Mouse (Mus musculus): ENCODE results near the gene Sept3. TPM values are rescaled to one million over a fixed set of nuclear protein-coding genes. Genes with fewer than 3 reads are reported as not detected.
A peak's percentile ranks its signal among the peaks of the same experiment; 100 is the strongest.

The Sept3 gene
- polyA plus RNA-seq, 1 experiment = 374 TPM

DNA sequence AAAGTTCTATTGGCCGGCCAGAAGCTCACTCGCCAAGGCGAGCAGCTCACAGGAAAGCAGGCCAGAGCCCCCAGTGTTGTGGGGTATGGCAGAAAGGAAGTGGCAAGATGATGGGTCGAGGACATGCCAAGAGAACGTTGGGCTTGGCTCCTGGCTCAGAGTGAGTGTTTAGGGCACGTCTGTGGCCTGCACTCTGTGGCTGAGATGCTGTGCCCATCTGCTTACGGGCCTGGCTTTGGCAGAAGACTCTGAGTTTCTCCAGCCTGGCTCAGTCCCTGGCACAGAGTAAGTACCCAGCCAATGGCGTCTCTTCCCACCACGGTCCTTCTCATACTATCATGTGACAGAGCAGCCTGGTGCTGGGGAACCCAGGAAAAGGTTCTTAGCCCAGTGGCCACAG lies 5.9 kb upstream of the Sept3 start:
- DNase-seq (ENCODE audit: extremely low spot score in 1 of 2, low spot score in 1 of 2) = no peak

DNA sequence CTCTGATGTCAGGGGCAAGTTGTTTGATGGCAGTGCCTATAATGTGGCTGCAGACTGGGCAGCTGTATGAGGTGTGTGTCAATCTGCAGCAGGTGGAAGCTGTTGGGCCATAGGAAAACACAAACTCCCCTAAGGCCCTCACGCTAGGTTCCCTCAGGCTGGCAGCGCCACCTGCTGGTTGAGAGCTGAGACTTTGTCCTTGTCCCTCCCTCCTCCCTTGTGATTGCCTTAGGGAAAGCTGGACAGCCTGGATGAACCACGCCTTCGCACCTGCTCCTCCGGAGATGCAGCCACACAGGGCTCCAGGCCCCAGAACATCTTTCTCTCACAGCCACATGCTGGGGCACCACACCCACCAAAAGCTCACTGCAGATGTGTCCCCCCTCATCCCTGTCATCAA lies 3.5 kb upstream of the Sept3 start:
- DNase-seq (ENCODE audit: extremely low spot score in 1 of 2, low spot score in 1 of 2) = peak in 1 of 2 experiments; percentile 82

DNA sequence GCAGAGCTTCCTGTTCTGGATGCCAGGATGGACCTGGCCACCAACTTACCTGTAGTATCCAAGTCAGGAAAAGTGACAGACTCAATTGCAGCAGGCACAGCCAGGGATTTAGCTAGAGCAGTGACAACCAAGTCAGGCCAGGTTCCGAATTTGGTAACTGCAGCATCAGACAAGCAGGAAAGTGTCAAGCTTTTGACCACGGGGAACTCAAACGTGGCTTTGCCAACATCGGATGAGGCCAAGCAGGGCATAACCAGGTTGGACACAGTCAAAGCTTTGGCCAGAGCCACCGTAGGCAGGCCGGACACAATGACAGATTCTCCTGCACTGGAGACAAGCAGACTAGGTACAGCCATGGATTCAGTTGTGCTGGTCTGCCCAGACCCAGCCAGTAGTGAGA lies 2.4 kb upstream of the Sept3 start:
- no peak for DNase-seq (ENCODE audit: extremely low spot score in 1 of 2, low spot score in 1 of 2)

DNA sequence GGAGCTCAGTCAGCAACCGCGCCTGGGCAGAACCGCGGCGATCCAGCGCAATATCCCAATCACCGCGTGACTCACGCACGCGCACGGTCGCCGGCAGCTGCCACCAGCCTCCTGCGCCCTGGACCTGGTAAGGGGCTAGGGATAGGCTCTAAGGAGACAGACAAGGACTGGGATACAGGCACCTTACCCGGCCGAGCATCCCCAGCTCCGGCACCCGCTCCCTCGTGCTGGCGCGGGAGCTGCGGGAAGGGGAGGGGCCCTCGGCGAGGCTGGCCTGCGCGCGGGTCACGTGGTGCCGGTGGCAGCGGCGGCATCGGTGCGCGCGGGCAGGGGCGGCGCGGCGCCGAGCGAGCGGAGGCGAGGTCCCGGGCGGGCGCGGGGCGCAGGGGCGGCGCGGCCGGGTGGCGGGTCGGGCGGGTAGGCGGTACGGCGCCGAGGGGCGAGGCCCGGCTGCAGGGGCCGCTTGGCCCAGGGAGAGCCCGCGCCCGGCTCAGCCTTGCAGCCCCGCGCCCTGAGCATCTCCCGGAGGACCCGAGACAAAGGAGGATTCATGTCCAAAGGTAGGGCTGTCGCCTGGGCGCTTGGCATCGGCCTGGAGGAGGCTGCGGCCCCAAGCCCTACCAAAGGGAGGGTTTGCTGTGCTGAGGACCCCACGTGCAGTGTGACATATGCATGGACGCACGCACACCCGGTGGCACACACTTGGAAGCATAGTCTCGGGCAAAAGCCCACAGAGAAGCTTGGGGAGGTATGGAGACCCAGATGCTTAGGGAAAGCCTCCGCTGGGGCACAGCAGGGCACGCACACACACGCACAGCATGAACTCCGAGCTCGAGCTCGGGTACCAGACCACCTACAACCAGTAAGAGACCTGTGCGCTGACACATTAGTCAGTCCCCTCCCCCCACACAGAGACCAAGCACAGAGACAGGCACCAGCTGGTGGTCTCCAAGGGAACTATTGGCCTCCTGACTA lies 521 bp downstream of the Sept3 start:
- DNase-seq (ENCODE audit: extremely low spot score in 1 of 2, low spot score in 1 of 2) = peak in 1 of 2 experiments; percentile 80

DNA sequence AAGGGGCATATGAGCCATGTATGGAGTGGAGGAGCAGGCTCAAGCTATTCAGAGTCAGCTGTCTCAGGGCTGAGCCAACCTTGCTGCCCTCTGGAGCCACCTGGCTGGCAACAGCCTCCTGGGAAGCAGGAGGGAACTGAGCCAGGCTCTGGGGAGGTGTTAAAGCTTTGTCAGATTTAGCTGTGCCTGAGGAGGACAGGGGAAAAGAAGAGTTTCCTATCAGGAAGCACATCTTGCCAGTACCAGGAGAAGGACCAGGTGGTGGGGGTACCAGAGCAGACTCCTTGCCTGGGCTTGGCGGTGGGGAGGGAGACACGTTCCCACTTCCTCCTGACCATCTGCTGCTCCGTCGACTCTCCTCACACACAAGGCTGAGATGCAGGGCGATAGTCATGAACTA lies 2.9 kb downstream of the Sept3 start:
- peak; percentile 46 to 71 for DNase-seq (ENCODE audit: extremely low spot score in 1 of 2, low spot score in 1 of 2)

DNA sequence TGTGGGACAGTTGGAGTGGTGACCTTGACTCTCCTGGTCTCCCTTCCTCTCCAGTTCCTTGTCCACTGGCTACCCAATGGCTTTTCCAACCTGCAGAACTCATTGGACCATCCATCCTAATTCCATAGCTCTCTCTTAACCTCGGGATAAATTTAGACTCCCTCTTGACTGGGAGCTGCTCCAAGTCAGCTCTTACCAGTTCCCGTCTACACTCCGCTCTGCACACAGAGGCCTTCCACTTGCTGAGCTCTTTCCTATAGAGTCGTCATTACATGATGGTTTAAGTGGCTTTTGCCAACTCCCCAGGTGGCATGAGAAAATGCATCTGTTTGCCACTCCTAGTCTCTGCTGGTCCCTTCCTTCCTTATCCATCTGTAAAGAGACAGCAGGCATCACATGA lies 5.9 kb downstream of the Sept3 start:
- no peak for DNase-seq (ENCODE audit: extremely low spot score in 1 of 2, low spot score in 1 of 2)

DNA sequence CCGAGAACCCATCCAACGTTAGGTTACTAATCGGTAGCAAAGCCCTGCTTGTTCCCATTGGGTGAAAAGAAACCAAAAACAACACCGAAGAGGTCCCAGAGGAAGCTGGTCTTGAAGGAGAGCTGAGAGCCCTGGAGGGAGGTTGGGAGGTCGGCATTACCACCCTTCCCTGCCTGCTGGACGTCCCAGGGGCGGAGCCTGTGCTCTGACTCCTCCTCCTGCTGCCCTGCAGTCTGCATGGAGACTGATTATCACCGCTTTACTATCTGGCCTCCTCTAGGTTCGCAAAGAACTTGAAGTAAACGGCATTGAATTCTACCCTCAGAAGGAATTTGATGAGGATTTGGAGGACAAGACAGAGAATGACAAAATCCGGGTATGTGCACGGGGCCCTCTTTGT lies 11.5 kb downstream of the Sept3 start:
- no peak for DNase-seq (ENCODE audit: extremely low spot score in 1 of 2, low spot score in 1 of 2)

DNA sequence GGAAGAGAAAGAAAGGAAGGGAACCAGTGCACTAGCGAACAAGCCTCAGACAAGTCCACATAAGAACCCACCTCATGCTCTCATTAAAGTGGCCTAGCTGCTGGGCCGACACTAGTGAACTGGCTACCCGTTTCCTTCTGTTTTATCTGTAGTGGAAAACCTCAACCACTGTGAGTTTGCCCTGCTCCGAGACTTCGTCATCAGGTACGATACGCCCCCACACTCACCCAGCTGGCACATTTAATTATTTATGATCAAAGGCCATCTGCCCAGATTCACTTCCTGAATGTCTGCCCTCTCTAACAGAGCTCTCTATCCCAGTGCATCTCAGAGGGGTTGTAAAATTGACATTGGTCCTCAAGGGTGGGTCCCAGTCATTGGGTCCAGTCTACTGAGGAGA lies 15.6 kb downstream of the Sept3 start:
- DNase-seq (ENCODE audit: extremely low spot score in 1 of 2, low spot score in 1 of 2) = no peak

DNA sequence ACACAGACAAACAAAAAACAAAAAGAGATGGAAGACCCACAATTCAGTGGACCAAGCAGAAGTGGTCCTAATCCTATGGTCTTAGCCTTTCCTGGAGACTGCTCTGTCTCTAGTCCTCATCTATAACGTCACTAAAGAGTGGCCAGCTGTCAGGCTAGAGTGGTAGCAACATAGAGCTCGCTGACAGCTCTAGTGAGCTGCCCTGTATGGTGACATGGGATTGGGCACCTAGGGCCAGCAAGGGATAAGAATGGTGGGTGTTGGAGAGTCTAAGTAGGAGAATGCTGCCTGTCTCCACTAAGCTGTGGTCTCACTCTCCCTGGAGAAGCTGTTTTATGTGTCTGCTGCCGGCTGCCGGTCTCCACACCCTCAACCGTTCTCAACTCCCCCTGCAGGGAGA lies 18.2 kb downstream of the Sept3 start:
- DNase-seq (ENCODE audit: extremely low spot score in 1 of 2, low spot score in 1 of 2) = no peak

DNA sequence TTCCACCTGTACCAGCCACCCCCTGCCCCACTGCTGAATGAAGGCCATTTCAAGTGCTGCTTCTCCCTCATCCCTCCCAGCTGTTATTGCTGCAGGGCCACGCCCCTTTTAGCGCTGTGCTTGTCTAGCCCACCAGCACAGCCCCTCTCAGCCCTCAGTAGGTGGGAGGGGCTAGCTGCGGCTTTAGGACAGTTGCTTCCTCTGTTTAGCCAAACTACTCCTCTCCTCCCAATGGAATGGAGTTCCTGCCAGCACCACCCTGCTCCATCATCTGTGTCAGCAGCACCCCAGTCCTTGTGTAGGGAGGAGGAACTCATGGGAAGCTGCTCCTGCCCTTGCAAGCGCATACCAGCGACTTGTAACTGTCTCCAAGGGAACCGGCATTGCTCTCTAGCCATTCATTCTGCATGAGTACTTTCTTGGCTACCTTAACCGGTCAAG lies 18.6 kb downstream of the Sept3 start:
- DNase-seq (ENCODE audit: extremely low spot score in 1 of 2, low spot score in 1 of 2) = no peak

DNA sequence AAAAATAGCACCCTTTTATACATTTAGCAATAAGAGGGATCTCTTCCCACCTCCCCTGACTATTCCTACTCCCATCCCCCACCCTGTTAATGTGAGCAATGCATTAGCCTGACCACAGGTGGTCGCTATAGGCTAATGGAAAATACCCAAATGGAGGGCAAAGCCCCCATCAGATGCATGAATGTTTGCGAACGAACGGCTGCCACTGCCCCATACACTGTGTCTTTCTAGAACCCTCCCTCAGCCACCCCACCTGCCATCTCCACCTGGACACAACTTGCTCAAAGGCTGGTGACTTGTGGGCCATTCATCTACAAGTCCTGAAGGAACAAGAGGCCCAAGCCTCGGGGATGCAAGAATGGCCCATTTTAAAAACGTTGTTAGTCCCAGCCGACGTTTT lies 19.4 kb downstream of the Sept3 start:
- no peak for DNase-seq (ENCODE audit: extremely low spot score in 1 of 2, low spot score in 1 of 2)

DNA sequence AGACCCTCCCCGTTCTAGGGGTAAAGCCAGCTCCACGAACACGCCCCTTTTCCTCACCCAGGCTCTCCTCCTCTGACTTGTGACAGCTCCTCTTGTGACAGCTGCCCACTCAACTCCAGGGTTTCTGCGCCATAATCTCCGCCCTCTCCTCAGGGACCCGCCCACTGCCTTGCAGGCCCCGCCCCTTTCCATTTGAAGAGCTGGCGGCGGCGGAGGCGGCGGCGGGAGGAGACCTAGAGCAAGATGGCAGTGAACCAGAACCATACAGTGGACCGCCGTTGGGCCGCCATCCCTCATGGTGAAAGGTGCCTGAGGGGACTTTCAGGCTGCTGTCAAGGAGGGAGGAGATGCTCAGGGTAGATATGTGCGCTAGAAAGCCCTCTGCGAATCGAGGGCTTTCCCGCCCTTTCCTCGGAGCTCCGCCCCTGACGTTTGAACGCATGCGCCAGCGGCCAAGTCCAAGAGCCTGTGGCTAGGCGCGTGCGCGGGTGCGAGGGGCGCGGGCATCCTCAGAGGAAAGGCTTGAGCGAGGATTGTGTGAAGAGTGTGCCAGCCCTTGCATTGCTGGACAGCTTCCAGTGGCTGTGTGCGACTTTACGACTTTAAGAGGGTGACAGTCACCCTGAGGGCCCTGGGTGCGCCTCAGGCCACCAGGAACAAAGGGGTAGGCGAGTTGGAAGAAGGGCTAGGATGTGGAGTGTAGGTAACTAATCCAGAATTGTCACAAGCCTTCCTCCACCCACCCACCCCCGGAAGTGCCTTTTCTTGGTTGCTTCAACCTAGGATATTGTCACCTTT lies 24.3 kb downstream of the Sept3 start, which contains the start of gene Wbp2nl:
TSS of gene Wbp2nl (plus strand) at position 191 of the 798 bp plus-strand sequence.
- DNase-seq (ENCODE audit: extremely low spot score in 1 of 2, low spot score in 1 of 2) = no peak

DNA sequence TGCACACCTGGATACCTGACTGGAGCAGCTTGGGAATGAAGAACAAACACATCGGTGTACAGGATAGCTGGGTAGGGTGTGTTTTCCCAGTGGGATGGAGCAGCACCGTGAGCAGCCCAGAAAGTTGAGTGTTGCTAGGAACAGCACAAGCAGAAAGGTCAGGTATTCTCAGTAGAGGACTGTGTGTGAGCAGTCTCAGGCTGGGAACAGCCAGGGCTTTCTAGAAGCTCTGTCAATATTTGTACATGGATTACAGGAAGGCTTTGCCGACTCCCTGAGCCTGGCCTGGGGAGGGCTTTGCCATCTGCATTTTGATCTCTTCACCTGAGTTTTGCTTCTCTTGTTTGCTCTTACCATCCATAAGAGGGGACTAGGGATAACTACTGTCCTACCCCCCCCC lies 32.4 kb downstream of the Sept3 start:
- DNase-seq (ENCODE audit: extremely low spot score in 1 of 2, low spot score in 1 of 2) = no peak

DNA sequence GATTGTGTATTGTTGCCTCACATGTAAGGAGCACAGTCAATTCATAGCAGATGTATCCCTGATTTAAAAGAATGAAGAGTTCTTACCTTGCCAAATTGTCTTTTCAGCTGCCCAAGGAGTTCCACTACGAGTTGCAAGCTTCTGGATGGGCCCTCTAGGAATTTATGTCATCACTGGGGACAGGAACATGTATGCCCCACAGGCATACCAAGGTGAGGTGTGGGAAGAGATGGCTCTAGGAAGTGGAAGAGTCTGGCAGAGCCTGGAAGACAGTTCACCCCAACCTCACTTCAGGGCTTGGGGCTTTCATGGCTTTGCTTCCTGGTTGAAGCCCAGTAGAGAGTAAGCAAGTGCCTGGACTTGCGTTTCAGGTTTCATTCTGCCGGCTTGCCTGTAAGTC lies 33.7 kb downstream of the Sept3 start:
- no peak for DNase-seq (ENCODE audit: extremely low spot score in 1 of 2, low spot score in 1 of 2)

DNA sequence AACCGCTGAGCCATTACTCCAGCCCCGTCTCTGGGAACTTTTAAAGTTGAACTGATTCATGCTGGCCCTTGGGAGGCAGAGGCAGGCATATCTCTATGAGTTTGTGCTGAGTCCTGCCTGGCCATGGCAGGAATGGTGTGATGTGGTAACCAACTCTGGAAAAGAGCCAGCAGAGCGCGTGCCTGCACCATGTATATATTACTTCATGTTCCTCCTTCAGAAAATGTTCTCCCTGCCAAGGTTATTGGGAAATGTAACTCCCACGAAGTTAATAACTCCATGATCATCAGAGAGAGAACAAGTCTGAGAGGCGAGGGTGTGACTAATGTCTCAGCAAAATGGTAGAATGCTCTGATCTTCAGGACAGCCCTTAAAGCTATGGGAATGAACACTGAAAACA lies 43.1 kb downstream of the Sept3 start:
- DNase-seq (ENCODE audit: extremely low spot score in 1 of 2, low spot score in 1 of 2) = no peak

DNA sequence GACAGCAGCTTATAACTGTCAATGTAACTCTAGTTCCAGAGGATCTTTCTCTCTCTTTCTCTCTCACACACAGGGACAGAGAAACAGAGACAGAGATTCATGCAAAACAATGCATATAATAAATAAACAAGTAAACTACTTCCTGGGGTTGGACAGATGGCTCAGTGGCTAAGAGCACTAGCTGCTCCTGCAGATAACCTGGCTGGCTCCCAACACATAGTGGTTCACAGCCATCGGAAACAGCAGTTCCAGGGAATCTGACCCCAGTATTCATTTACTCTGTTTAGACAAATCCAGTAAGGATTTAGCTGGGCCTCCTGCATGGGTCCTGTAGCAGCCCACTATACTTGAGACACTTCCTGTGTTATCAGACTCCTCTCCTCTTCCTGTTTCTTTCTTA lies 44.9 kb downstream of the Sept3 start:
- no peak for DNase-seq (ENCODE audit: extremely low spot score in 1 of 2, low spot score in 1 of 2)

DNA sequence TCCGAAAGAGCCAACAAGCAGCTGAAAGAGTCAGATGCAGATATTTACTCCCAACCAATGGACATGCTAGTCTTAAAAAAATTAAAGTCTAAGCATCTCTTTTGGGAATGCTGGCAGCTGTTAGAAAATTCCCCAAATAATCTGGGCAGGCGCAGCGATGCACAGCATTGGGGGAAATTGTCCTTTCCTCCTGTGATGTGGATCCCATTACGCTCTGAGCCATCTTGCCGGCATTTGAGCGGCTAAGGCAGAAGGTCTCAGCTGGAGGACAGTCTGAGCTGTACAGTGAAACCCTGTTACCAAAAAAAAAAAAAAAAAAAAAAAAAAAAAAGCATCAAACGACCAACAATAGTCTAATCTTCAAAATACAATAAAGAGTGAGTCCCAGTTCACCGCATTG lies 47.5 kb downstream of the Sept3 start:
- no peak for DNase-seq (ENCODE audit: extremely low spot score in 1 of 2, low spot score in 1 of 2)

DNA sequence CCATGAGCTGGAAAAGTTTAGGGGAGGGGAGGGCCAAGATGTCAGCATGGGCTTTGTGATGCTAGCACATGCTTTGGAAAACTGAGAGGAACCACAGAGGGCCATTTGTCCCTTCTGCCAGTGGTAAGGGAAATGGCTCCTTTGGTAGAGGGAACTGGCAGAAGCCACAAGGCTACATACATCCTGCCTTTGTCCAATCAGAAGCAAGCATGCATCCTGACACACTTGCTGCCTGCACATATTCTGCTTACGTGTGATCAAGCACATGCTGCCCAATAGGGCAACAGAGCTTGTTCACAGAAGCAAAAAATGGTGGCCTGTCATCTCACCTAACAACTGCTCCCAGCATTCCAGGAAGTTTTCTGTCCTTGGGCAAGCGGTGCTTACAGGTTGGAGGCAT lies 50.7 kb downstream of the Sept3 start:
- DNase-seq (ENCODE audit: extremely low spot score in 1 of 2, low spot score in 1 of 2) = no peak

DNA sequence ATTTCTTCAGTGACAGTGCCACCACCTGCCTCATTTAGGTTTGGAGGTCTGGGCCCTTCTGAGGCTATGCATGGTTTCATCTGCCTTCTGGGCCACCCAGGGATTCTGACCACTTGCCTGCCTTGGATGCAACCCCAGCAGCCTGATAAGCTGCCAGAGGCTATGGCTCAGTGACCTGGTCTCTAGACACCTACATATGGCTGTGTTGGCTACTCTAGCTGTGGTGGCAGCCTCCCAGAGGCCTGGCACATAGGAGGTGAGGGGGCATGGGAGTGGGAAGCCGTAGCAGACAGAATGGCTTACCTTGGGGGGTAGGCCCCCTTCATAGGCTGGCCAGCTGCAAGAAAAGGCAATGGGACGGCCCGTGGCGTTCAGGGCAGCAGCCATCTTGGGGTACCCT lies 60.5 kb downstream of the Sept3 start:
- no peak for DNase-seq (ENCODE audit: extremely low spot score in 1 of 2, low spot score in 1 of 2)

DNA sequence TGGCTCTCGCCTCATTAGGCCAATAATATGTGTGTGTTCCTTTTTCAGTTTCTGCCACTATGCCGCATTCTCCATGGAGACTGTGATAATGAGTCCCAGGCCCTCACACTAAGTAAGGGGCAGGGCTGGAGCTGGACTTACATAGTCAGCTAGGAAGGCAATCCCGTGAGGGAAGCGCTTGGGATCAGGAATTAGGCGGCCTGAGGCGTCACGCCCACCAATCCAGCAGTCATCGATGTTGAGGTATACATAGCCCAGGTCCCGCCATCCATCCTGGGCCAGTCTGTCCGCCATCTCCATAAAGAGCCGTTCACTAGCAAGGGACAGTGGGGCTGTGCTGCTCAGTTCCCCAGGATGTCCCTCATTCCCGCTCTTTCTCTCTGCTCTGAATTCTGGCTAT lies 61.9 kb downstream of the Sept3 start:
- DNase-seq (ENCODE audit: extremely low spot score in 1 of 2, low spot score in 1 of 2) = no peak

DNA sequence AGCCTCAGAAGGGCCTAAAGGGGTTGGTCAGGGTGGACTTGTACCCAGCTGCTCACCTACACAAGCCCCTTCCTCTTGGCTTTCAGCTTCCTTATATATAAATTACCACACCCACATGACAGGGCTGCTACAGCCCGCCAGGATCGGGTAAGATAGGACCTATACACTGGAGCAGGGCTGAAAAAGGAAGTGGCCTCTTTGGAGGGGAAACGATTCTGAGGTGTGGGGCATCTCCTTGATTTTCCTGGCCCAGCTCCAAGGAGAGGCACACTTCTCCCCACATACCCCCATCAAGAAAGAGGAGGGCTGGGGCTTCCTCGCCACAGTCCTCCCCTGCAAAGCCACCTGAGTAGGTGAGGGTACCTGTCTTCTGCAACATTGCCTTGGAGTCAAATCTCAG lies 63.2 kb downstream of the Sept3 start:
- DNase-seq (ENCODE audit: extremely low spot score in 1 of 2, low spot score in 1 of 2) = no peak
